Mouse (Mus musculus): ENCODE results near the gene Alk.

DNA sequence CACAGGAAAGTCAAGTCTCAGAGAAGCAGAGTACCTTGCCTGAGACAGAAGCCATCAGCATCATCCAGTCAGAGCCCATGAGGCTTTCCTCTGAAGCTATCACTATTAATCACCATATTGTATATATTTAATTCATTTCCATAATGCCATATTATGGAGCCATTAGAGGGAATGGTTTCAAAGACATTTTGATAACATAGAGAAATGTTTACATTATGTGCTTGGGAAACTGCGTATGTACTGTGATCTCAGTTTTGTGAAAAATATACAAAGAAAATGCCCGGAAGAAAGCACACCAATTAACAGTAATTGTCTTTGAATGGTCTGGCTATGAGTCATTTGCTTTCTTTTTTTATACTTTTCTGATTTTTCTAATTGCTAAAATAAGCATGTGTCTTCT is 203.1 kb downstream of the Alk start:
- TF ChIP-seq CTCF (IDR thresholded peaks at IDR 0.05; ENCODE audit: low read depth) (no peak), EP300 (optimal IDR thresholded peaks at IDR 0.05) (no peak)
